Mouse (Mus musculus): ENCODE results near the gene Awat2.

DNA sequence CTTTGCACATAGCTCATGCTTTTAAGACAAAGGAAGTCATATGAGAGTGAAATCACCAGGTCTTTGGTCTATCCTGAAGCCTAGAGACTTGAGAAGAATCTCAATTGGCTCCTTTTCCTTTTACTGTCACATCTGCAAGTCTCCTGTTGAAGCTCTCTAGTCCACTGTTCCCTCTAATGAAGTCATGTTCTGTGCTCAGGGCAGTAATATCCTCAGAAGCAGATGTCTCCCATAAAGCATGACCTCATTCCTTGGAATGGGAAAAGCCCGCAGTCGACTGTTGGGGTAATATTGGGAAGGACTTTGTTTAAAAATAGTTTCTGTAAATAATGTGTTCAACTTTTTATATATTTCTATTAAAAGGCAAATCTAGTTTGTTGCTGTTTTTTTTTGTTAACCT lies 85.5 kb downstream of the Awat2 start:
- no peak for TF ChIP-seq POLR2A (IDR thresholded peaks at IDR 0.05; ENCODE audit: control insufficient read depth, low read depth, low read length)
- TF ChIP-seq CTCF (IDR thresholded peaks at IDR 0.05; ENCODE audit: control insufficient read depth, insufficient read depth, insufficient replicate concordance, low read depth, low read length), result no peak
